ENCODE assay signal across 13 mouse cellular contexts in the genomic region with DNA sequence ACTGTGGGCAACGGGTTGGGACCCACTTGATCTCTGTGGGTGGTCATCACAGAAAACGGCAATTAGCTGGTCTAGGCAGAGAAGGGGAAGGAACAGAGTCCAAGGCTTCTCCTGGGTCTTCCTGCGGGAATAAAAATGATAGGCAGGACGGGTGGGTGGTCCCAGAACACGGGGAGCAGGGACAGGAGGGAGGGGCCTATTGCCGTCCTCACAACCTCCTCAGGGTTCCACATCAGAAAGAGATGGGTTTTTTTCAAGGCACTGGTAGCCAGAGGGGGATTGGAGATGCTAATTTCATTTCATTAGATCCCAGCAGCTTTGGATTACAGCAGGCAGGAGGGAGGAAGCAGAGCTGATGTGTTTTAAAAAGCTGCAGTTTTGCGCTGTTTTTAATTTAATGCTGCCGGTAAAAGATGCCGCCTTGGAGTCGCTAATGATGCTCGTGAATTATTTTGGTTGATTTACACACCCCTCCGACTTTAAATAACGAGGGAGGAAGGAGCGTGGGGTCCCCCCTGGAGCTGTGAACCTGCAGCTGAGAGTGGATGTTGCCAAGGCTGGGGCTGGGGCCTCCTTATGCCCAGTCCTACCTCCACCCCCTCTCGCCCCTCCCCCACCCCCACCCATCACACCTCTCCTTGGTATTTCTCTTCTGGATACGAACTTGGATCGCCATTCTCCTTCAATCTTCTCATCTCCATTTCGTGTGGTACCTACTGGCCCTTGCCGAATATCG.
DNase-seq lines count a peak whose midpoint lies in the region; ATAC-seq and TF ChIP-seq lines count a peak whose summit lies in the region.
"Had no signal": no experiment of that assay in that cellular context is flagged by ENCODE, and none has a peak within 500 bp of the region (broad histone marks: within the 10 kb centered on the region; RNA-seq: fewer than 3 reads in every experiment).

No protein-coding gene starts in this region.

- peak overlapping the region; percentile 34 for H3K4me2 ChIP-seq in midbrain, embryonic 12.5 days (replicated peaks)

- DNase-seq in embryo, embryonic 11 days, result peak; percentile 49
- DNase-seq in forelimb bud, embryonic 11.5 days (ENCODE audit: low read depth, low spot score), result peak; percentile 51
- no peak for DNase-seq in adipocyte (ENCODE audit: low spot score)
- no peak for DNase-seq in c-Kit-positive CD71-positive TER-119-positive erythroid progenitor cells, embryonic 14.5 days (ENCODE audit: low spot score)
- DNase-seq: adrenal gland, adult 2 months; cerebellum, adult 9-11 months; kidney, postnatal 36 days; thymus, postnatal 14 days had no signal

- H3K9ac ChIP-seq in midbrain, embryonic 12.5 days (replicated peaks), result no peak overlapping the region
- H3K9ac ChIP-seq: liver, embryonic 14.5 days had no signal

- ATAC-seq in midbrain, embryonic 12.5 days (ENCODE audit: low FRiP score, low read depth), result peak; percentile 41; the same call in 1 of the 2 replicates
- ATAC-seq in CD4-positive, CD25-positive, alpha-beta regulatory T cell, adult 4 months, result no peak
- no peak for ATAC-seq in monocyte, adult 5-6 weeks (replicated peaks; ENCODE audit: insufficient number of reproducible peaks, low FRiP score, low TSS enrichment, poor library complexity, severe bottlenecking)

- WGBS in midbrain, embryonic 12.5 days, result 6% methylated on average over 20 of the region's 20 CpGs

- H3K4me1 ChIP-seq in E14TG2a.4 (replicated peaks; ENCODE audit: low read depth, low read length), result peaks cover 69% of the 10 kb centered on the region
- peaks cover 22% of the 10 kb centered on the region for H3K4me1 ChIP-seq in midbrain, embryonic 12.5 days

- H3K27me3 ChIP-seq in E14TG2a.4 (ENCODE audit: insufficient read depth, low read length), result no peaks in the 10 kb centered on the region
- peaks cover 22% of the 10 kb centered on the region for H3K27me3 ChIP-seq in midbrain, embryonic 12.5 days

- H3K9me3 ChIP-seq in E14TG2a.4 (ENCODE audit: low read length), result peaks cover 39% of the 10 kb centered on the region
- H3K9me3 ChIP-seq in midbrain, embryonic 12.5 days, result 0 out of 2 replicates have a peak, but pooled peaks cover 10% of the 10 kb centered on the region

- H3K4me3 ChIP-seq in E14TG2a.4 (replicated peaks; ENCODE audit: low read length), result peak overlapping the region; percentile 67
- no peak overlapping the region for H3K4me3 ChIP-seq in midbrain, embryonic 12.5 days

- H3K27ac ChIP-seq in midbrain, embryonic 12.5 days (replicated peaks), result 0 out of 2 replicates have a peak overlapping the region, but pooled peaks have one; percentile 17
- H3K27ac ChIP-seq: liver, embryonic 14.5 days had no signal

- H3K36me3 ChIP-seq in E14TG2a.4 (ENCODE audit: insufficient read depth, low read length), result no peaks in the 10 kb centered on the region
- no peaks in the 10 kb centered on the region for H3K36me3 ChIP-seq in midbrain, embryonic 12.5 days

- TF ChIP-seq CTCF in E14TG2a.4 (conservative IDR thresholded peaks at IDR 0.05; ENCODE audit: low read length), result no peak

Comparison
In these comparisons a context has a peak if more than half of its experiments do, and no peak if none do; other contexts are left out.
1. DNase-seq: peak in embryo, embryonic 11 days (single experiment) and forelimb bud, embryonic 11.5 days (single experiment); none in adipocyte (single experiment) and c-Kit-positive CD71-positive TER-119-positive erythroid progenitor cells, embryonic 14.5 days (single experiment).